Mouse (Mus musculus) ES-Bruce4 (cell line): ENCODE measurements around the gene Zfp367. TPM values are rescaled to one million over a fixed set of nuclear protein-coding genes. Genes with fewer than 3 reads are reported as not detected.

Source experiments
- H3K27ac ChIP-seq: 2 replicates; pipeline ENCODE4 v1.5.1; 2012; ENCODE audit warnings: low read length, inconsistent platforms; ENCODE audit not compliant: insufficient read depth
- H3K27me3 ChIP-seq: 2 replicates; pipeline ENCODE4 v1.6.1; 2012; ENCODE audit warnings: mild to moderate bottlenecking, low read length, inconsistent platforms; ENCODE audit not compliant: control insufficient read depth, poor library complexity, insufficient read depth, severe bottlenecking
- H3K36me3 ChIP-seq: 2 replicates; pipeline ENCODE4 v1.6.1; 2012; ENCODE audit warnings: inconsistent platforms, mild to moderate bottlenecking, low read length, moderate library complexity; ENCODE audit not compliant: control insufficient read depth, poor library complexity, insufficient read depth, severe bottlenecking
- H3K4me1 ChIP-seq: one replicate; pipeline ENCODE4 v1.8.1; 2011; ENCODE audit warnings: low read length; ENCODE audit not compliant: control insufficient read depth, insufficient read depth
- H3K4me3 ChIP-seq: 2 replicates; pipeline ENCODE4 v1.5.1; 2011; ENCODE audit warnings: low read depth, mild to moderate bottlenecking, low read length
- H3K9ac ChIP-seq: 2 replicates; pipeline ENCODE4 v1.6.1; 2012; ENCODE audit warnings: low read depth, mild to moderate bottlenecking, inconsistent platforms; ENCODE audit not compliant: poor library complexity, severe bottlenecking
- H3K9me3 ChIP-seq: replicated peaks from 2 replicates; pipeline ENCODE4 v1.6.1; 2012; ENCODE audit warnings: mild to moderate bottlenecking, low read length, inconsistent platforms; ENCODE audit not compliant: control insufficient read depth, poor library complexity, insufficient read depth, severe bottlenecking
- CTCF ChIP-seq: IDR thresholded peaks from one replicate; pipeline ENCODE4 v1.8.1; 2011; ENCODE audit warnings: low read depth, low read length
- EP300 ChIP-seq: IDR thresholded peaks from 2 replicates; pipeline ENCODE4 v1.6.1; 2011; ENCODE audit warnings: low read depth, low read length; ENCODE audit not compliant: insufficient read depth
- POLR2A ChIP-seq: IDR thresholded peaks from one replicate; pipeline ENCODE4 v1.8.1; 2011; ENCODE audit warnings: low read length; ENCODE audit not compliant: insufficient read depth
- polyA plus RNA-seq: library from polyadenylated mRNA; stranded (reverse); fragments of >200 nt; gene quantifications from 2 replicates; pipeline ENCODE4 v1.2.4, GENCODE M21; 2011; ENCODE audit warnings: low read depth; ENCODE audit not compliant: missing spikeins, insufficient read depth, insufficient read length

Gene Zfp367
- polyA plus RNA-seq, 1 experiment, result 32.2 TPM

DNA sequence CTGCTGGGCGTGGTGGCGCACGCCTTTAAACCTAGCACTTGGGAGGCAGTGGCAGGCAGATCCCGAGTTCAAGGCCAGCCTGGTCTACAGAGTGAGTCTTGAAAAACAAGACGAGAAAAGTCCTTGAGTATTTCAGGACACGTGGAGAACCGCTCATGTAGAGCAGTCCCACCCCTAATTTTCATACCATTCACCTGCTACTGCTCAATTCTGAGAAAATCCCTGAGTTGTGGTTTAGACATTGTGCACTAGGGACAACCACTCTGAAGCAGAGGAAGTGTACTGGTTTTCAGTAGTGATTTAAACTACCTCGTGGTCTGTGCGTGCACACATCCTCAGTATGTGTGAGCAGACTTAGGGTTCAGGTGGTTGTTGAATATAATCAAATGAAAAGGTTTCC, 32.6 kb upstream of the Zfp367 start:
- Histone ChIP-seq H3K27me3 (no peaks in the 10 kb centered on the region), H3K9ac (no peak overlapping the region), H3K27ac (no peak overlapping the region), H3K9me3 (no peaks in the 10 kb centered on the region), H3K36me3 (no peaks in the 10 kb centered on the region), H3K4me1 (no peaks in the 10 kb centered on the region), H3K4me3 (no peak overlapping the region)
- TF ChIP-seq EP300 (no peak), CTCF (no peak), POLR2A (no peak)

DNA sequence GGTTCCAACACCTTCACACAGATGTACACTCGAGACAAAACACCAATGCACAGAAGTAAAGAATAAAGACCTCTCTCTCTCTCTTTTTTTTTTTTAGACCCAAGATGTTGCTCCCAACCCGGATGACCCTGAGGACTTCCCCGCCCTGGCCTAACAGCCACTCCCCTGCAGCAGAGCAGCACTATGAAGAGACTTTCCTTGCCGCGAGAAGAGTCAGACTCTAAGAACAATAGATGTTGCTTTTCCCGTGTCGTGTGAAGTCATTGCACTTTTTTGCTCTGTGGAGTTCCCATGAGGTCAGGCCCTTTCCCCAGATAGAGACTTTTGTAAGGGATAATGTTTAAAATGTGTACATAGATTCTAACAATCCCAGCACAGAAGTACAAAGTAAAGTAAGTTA, 32.2 kb upstream of the Zfp367 start:
- H3K4me3 ChIP-seq, result no peak overlapping the region
- H3K4me1 ChIP-seq, result no peaks in the 10 kb centered on the region
- TF ChIP-seq EP300 (no peak), CTCF (no peak), POLR2A (no peak)
- H3K27ac ChIP-seq, result no peak overlapping the region
- no peak overlapping the region for H3K9ac ChIP-seq
- no peaks in the 10 kb centered on the region for H3K9me3 ChIP-seq
- H3K36me3 ChIP-seq, result no peaks in the 10 kb centered on the region
- no peaks in the 10 kb centered on the region for H3K27me3 ChIP-seq

DNA sequence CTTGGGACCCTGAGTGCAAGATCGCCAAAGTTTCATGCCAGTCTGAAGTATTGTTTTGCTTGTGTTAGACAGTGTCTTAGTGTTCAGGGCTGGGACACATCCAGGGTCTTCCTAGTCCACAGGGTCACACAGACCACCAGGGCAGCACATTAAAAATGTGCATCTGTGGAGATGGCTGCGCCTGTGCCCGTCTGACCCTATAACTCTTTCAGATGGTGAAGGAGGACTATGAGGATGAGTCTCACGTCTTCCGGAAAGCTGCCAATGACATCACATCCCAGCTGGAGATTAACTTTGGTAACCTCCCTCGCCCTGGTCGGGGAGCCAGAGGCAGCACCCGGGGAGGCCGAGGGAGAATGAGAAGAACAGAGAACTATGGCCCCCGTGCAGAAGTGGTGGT, 31.4 kb upstream of the Zfp367 start:
- no peak for TF ChIP-seq POLR2A
- no peak for TF ChIP-seq EP300
- TF ChIP-seq CTCF, result no peak
- H3K9ac ChIP-seq, result no peak overlapping the region
- no peaks in the 10 kb centered on the region for H3K4me1 ChIP-seq
- H3K27me3 ChIP-seq, result no peaks in the 10 kb centered on the region
- no peaks in the 10 kb centered on the region for H3K36me3 ChIP-seq
- H3K4me3 ChIP-seq, result no peak overlapping the region
- no peaks in the 10 kb centered on the region for H3K9me3 ChIP-seq
- no peak overlapping the region for H3K27ac ChIP-seq

DNA sequence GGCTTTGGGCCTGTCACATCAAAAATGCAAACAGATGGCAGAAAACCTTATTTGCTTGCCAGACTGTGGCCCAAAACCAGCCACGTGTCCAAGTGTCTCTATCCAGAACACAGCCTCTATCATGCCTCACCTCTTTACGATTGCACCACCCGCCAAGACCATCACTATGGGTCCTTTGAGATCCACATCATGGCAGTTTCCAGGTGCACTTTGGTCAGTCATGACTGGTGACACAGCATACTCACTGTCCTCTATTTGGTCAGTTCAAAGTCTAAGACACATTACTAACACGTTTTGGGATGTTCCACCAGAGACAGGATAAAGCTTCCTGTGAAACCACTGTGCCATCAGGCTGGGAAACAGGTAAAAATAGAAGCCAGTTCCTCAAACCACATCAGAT, 30.6 kb upstream of the Zfp367 start:
- H3K9me3 ChIP-seq, result no peaks in the 10 kb centered on the region
- H3K27me3 ChIP-seq, result no peaks in the 10 kb centered on the region
- H3K36me3 ChIP-seq, result no peaks in the 10 kb centered on the region
- H3K9ac ChIP-seq, result no peak overlapping the region
- no peak overlapping the region for H3K4me3 ChIP-seq
- no peak overlapping the region for H3K27ac ChIP-seq
- TF ChIP-seq CTCF, result no peak
- TF ChIP-seq POLR2A, result no peak
- no peak for TF ChIP-seq EP300
- H3K4me1 ChIP-seq, result no peaks in the 10 kb centered on the region

DNA sequence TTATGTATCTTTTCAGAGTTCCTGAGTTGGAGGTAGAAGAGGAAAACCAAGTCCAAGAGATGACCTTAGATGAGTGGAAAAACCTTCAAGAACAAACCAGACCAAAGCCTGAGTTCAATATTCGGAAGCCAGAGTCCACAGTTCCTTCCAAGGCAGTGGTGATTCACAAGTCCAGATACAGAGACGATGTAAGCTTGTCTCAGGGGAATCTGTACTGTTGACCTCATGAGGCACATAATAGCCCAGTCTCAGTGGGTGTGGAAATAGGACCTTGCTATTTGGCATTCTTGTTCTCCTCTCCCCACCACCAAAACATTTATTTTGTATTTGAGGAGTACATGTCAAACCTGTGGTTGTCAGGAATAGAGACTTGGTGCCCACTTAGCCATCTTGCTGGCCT, 29.1 kb upstream of the Zfp367 start:
- Histone ChIP-seq H3K27ac (no peak overlapping the region), H3K4me3 (no peak overlapping the region), H3K27me3 (no peaks in the 10 kb centered on the region), H3K36me3 (no peaks in the 10 kb centered on the region), H3K9ac (no peak overlapping the region), H3K4me1 (no peaks in the 10 kb centered on the region), H3K9me3 (no peaks in the 10 kb centered on the region)
- no peak for TF ChIP-seq CTCF
- TF ChIP-seq EP300, result no peak
- TF ChIP-seq POLR2A, result no peak

DNA sequence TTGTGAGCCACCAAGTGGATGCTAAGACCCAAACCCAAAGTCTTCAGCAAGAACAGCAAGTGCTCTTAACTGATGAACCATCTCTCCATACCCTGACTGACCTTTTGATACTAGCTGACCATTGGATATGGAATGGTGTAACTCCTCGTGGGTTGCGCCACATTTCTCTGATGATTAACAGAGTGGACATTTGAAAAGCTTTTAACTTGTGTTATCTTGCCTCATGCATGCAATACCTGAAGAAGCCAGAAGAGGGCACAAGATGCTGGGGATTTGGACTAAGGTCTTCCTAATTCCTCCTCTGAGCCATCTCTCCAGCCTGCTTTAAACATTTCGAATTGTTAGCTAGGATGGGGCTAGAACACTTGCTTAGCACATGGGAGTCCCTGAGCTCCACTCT, 27.9 kb upstream of the Zfp367 start:
- no peaks in the 10 kb centered on the region for H3K36me3 ChIP-seq
- H3K9ac ChIP-seq, result no peak overlapping the region
- H3K4me3 ChIP-seq, result no peak overlapping the region
- H3K27me3 ChIP-seq, result no peaks in the 10 kb centered on the region
- no peak overlapping the region for H3K27ac ChIP-seq
- H3K4me1 ChIP-seq, result no peaks in the 10 kb centered on the region
- no peak for TF ChIP-seq EP300
- TF ChIP-seq CTCF, result no peak
- H3K9me3 ChIP-seq, result no peaks in the 10 kb centered on the region
